Mouse (Mus musculus) gastrocnemius, adult 8-10 months (tissue): ENCODE measurements at regions not wholly inside any gene's neighbourhood (a gene's known extent, or its start where the extent isn't known, plus 50 kb on each side); places are given as distances from the start of the nearest gene placed in this dataset.
"Not testable (repeated sequence)": the region's sequence is repeated elsewhere in the genome, so short reads cannot be mapped to it uniquely, and the experiment has no call there.

ENCODE experiments used
- DNase-seq, 2 experiments: peaks; one replicate each; pipeline ENCODE4 v3.0.0; 2022; ENCODE audit warnings: low spot score in 2 of 2

DNA sequence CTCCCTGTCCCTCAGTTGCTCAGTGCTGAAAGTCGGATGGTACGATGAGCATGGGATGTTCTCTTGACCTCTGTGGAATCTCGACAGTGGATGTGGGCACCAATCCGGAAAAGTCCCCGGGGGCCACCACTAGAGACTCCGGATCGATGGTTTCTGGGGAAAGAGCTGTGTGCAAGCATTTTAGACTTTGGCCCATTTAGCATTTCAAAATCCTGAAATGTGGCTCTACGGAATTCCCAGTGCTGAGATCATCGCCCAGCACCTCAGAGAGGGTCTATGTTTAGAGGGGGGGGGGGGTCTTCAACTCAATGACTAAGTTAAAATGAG lies 68.6 kb downstream of the Tomm20 start:
- DNase-seq: no peak

- DNase-seq: peak; percentile 81 to 87
These were observed 69.2 kb downstream of the Tomm20 start for GRCm38 (mm10) chr8:126876300-126877038.

DNA sequence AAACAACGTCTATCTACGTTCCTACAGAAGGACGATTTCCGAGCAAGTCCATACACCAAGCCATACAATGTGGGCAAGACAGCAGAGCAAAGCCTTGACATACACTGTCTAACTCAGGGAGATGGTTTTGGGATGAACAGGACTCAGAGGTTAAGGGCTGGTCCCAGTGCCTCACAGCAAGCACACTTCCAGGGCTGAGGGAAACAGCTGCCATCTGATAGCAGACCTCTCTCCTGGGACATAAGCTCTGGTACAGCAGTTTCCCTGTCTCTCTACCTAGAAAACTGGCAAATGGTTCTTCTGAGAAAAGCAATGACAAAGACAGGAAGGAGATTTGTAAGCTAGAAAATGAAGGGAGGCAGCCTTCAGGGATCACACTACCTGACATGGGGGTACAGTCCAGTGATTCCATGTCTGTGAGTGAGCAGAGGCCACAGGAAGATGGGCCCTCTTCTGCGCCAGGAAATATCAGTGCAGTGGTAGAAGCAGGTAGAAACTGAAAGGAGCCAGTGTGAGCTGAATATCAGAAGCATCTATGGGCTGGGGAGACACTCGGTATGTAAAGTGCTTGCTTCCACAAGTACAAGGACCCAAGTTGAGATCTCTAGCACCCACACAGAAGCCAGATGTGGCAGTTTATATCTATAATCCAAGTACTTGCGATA lies 70.0 kb downstream of the Tomm20 start:
- DNase-seq: no peak

- no peak for DNase-seq
These were observed 70.8 kb downstream of the Tomm20 start for GRCm38 (mm10) chr8:126874846-126875245.

DNA sequence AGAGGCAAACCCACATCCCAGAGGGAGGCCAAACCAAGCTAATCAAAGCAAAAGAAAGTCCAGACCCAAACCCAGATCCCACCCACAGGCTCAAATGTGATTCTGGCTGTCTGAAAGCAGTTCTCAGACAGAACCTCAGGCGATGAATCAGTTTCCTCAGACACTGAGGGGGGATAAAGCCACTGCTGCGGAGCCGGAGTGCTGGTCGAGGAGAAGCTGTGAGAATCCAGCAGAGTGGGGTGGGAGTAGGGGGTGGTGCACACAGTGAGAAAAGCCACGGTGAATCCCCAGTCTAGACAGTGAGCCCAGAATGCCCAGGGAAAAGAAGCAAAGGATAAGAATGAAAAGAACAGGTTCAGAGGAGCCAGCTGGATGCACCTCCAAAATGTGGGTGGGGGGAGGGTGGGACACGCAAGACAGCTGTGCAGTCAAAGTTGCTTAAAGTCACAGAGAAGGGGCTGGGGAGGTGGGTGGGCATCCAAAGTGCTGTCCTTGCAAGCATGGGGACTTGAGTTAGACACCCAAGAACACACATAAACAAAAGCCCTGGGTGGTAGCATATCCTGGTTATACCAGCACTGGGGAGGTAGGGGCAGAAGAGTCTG lies 71.4 kb downstream of the Tomm20 start:
- DNase-seq: no peak

GRCm38 (mm10) chr8:126873306-126873705 lies 72.3 kb downstream of the Tomm20 start:
- no peak for DNase-seq

- peak; percentile 61 to 78 for DNase-seq
These were observed 73.1 kb downstream of the Tomm20 start for GRCm38 (mm10) chr8:126872574-126872973.

GRCm38 (mm10) chr8:126872133-126872532 lies 73.5 kb downstream of the Tomm20 start:
- peak in 1 of 2 experiments; percentile 26 for DNase-seq

DNA sequence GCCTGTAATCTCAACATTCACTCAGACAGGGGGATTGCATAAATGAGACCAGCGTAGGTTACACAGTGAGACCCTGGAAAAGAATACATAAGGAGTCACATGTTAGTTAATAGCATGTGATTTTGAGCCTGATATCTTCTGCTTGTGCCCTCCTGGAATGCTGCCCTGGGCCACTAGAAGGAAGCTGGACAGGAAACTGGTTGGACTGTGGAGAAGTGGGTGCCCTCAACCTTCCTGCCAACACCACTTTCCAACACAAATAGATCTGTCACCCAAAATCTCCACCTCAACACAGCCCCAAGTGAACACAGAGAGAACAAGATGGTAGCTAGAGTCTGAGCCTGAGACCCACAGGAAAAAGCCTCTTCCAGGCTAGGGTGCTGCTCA lies 76.2 kb downstream of the Tomm20 start:
- DNase-seq: no peak

DNA sequence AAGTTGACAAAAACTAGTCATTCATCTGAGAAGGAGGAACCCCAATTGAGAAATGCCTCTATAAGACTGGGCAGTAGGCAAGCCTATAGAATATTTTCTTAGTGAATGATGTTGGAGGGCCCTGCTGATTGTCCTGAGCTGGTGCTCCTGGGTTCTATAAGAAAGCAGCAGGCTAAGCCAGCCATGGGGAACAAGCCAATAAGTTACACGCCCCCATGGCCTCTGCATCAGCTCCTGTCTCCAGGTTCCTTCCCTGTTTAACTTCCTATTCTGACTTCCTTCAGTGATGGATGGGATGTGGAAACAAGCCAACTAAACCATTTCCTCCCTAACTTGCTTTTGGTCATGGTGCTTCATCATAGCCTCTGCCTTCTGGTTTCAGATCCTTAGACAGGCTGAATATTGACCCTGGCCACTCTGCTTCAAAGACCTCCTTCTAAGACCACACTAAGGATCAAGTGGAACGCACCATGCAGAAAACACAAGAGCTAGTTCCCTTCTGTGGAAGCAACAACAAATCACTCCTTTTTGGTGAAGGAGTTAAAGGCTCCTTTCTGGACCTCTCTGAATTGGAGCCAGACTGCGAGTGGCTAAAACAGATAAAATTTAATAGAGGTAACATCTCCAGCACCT lies 76.7 kb downstream of the Tomm20 start:
- DNase-seq: no peak

GRCm38 (mm10) chr8:126867121-126867988 lies 78.3 kb downstream of the Tomm20 start:
- DNase-seq: no peak

DNA sequence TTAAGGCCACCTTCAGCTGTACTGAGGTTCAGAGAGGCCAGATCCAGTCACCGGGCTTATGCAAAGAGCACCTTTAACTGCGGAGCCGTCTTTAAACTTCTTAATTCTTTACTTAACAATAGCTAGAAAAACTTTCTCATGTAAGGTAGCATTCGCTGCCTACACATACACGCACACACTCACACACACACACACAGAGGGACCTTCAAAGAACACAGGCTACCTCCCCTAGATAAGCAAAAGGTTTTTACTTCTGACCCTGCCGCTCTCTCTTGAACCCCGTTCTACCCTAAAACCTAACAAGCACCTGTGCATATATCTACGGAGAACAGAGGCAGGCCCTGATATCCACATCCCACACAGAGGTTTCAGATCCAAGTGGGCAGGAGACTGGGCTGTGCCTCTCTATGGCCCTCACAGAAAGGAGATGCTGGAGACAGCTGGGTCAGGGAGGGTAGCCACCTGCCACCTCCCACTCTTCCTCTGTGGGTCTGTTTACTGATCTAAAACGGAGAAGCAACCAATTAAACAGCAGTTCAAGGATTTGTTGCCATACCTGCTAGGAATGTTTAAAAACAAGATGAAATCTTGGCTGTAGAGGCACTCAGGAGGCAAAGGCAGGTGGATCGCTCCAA lies 81.2 kb downstream of the Tomm20 start:
- no peak for DNase-seq

- DNase-seq: not testable (repeated sequence)
These were observed 82.0 kb downstream of the Tomm20 start for GRCm38 (mm10) chr8:126863661-126864060.

GRCm38 (mm10) chr8:126861754-126862153 lies 83.9 kb downstream of the Tomm20 start:
- DNase-seq: no peak

- no peak for DNase-seq
These were observed 85.0 kb downstream of the Tomm20 start for GRCm38 (mm10) chr8:126860630-126861029.

DNA sequence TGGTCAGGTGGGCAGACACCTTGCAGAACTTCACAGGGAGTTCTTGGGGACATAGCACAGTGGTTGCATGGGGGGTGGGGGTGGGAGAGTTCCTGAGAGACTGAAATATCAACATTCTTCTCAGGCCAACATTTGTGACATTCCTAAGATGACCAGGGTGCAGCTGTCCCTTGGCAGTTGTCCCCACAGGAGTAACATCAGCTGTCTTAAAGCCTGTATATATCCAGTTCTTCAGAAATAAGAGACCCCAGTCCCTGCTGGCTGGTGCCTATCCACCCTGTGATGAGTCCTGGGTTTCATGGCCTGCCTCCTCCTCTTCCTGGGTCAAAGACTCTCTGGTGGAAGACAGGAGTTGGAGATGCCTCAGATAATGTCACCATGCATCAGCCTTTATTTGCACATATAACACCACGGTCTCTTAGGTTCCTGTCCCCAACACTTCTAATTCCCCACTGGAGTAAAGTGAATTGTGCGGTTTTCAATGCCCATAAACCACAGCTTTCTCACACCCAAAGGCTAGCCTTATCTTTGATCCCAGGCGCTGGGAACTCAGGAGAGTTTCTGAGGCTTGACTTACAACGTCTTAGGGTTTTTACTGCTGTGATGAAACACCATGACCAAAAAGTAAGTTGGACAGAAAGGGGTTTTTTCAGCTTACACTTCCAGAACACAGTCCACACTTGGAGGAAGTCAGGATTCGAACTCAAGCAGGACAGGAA lies 85.8 kb downstream of the Tomm20 start:
- no peak for DNase-seq

- DNase-seq: no peak
These were observed 88.1 kb downstream of the Tomm20 start for GRCm38 (mm10) chr8:126857307-126858203.

GRCm38 (mm10) chr8:126855914-126856313 lies 89.7 kb downstream of the Tomm20 start:
- no peak for DNase-seq

DNA sequence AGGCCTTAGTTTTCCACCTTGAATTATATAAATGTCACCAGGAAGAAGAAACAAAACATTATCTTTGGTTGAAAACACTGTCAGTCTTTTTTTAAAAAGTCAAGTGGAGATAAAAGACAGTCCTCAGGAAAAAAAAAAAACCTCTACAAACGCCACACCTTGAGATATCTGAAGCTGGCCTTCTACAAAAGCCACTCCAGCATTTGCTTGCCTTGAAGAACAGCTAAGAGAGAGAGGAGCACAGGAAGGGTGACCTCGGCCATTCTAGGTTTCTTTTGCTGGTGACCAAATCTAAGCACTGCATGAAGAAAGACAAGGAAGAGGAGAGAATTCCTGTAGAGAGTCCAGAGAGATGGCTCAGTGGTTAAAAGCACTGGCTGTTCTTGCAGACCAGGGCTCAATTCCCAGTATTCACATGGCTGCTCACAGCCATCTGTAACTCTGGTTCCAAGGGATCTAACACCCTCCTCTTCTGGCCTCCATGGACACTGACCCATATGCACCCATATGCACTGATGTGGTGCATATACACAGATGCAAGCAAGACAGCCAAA lies 90.5 kb downstream of the Tomm20 start:
- DNase-seq: no peak
